Mouse (Mus musculus) thymus, adult 2 months (tissue): ENCODE measurements around the gene Slc1a2. TPM values are rescaled to one million over a fixed set of nuclear protein-coding genes. Genes with fewer than 3 reads are reported as not detected.

Source experiments
- DNase-seq: peaks from one replicate; pipeline ENCODE4 v3.0.0; 2021
- H3K27ac ChIP-seq: fragments of 200-500 bp; 2 replicates; pipeline ENCODE4 v1.5.1; 2012; ENCODE audit warnings: low read length, control low read depth; ENCODE audit not compliant: control insufficient read depth, insufficient read depth
- H3K27me3 ChIP-seq: fragments of 200-500 bp; 2 replicates; pipeline ENCODE4 v1.6.1; 2012; ENCODE audit warnings: mild to moderate bottlenecking, low read length, moderate library complexity, mixed read lengths; ENCODE audit not compliant: control insufficient read depth, insufficient read depth
- H3K36me3 ChIP-seq: fragments of 200-500 bp; 2 replicates; pipeline ENCODE4 v1.6.1; 2012; ENCODE audit warnings: mild to moderate bottlenecking, low read length, moderate library complexity; ENCODE audit not compliant: control insufficient read depth, insufficient read depth
- H3K4me1 ChIP-seq: fragments of 200-500 bp; replicated peaks from 2 replicates; pipeline ENCODE4 v1.6.1; 2012; ENCODE audit warnings: low read length; ENCODE audit not compliant: control insufficient read depth, insufficient read depth
- H3K4me3 ChIP-seq: fragments of 200-500 bp; 2 replicates; pipeline ENCODE4 v1.5.1; 2012; ENCODE audit warnings: mild to moderate bottlenecking, low read length, control low read depth, moderate library complexity; ENCODE audit not compliant: control insufficient read depth, insufficient read depth
- CTCF ChIP-seq: fragments of 200-500 bp; IDR thresholded peaks from 2 replicates; pipeline ENCODE4 v1.5.1; 2012; ENCODE audit warnings: mild to moderate bottlenecking, control low read depth, low read length, moderate library complexity, borderline replicate concordance; ENCODE audit not compliant: control insufficient read depth, poor library complexity, insufficient read depth; ENCODE audit errors: extremely low read depth
- POLR2A ChIP-seq: fragments of 200-500 bp; IDR thresholded peaks from 2 replicates; pipeline ENCODE4 v1.6.1; 2012; ENCODE audit warnings: mild to moderate bottlenecking, low read length, control low read depth, moderate library complexity; ENCODE audit not compliant: control insufficient read depth, poor library complexity, insufficient read depth; ENCODE audit errors: extremely low read depth
- WGBS: fragments of 180-500 bp; shearing (Covaris S2); methylation state at CpG from one replicate; pipeline ENCODE4 v1.1.7; 2018; 5-methylcytosine and 5-hydroxymethylcytosine counted together
- polyA plus RNA-seq: library from polyadenylated mRNA; depleted of rRNA; stranded (reverse); fragments of >200 nt; gene quantifications from 2 replicates; pipeline ENCODE4 v1.2.3, GENCODE M21; 2012

Slc1a2 gene
- polyA plus RNA-seq, 1 experiment: 1.5 TPM

DNA sequence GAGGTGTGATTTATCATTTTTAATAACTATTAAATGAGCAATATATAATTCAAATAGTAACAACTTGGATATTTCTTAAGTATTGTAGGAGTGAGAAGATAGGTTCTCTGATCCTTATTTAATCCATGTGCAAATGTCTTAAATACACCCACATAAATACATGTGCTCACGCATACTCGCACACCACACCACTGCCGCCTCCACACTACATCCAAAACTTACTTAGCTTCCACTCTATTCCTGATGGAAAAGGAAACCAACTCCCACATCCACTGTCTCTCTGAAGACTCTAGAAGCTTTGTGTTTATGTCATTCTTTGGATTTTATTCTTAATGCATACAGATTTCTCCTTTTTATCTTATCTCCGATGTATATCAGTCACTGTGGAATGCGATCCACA, 113.8 kb downstream of the Slc1a2 start:
- WGBS: 99% methylated on average over 5 of the region's 5 CpGs
- no peaks in the 10 kb centered on the region for H3K4me1 ChIP-seq
- no peak for DNase-seq

GRCm38 (mm10) chr2:102774700-102775099, 116.2 kb downstream of the Slc1a2 start:
- no peak overlapping the region for H3K4me3 ChIP-seq

More for the DNA sequence above, 113.8 kb downstream of the Slc1a2 start:
- H3K27me3 ChIP-seq: no peaks in the 10 kb centered on the region
- H3K4me3 ChIP-seq: no peak overlapping the region
- H3K27ac ChIP-seq: no peak overlapping the region
- no peak for TF ChIP-seq POLR2A
- no peak for TF ChIP-seq CTCF
- H3K36me3 ChIP-seq: no peaks in the 10 kb centered on the region

DNA sequence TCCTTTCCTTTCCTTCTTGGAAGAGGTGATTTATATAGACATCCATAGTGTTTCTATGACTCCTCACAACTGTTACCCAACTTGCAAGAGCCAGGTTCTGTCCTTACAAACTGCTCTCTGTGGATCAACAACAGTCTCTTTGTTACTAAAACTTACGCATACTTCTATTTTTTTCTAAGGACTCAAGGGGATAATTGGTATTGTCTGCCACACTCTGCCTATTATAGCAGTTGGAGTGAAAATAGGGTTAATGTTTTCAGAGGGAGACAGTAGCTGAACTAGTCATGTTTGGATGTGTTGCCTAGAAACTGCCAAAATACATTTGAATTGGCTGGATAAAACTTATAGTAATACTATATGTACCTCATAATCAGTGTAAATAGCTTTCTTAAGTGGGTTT, 117.1 kb downstream of the Slc1a2 start:
- Histone ChIP-seq H3K4me1 (no peaks in the 10 kb centered on the region), H3K27ac (no peak overlapping the region), H3K4me3 (no peak overlapping the region), H3K27me3 (no peaks in the 10 kb centered on the region), H3K36me3 (no peaks in the 10 kb centered on the region)
- TF ChIP-seq POLR2A (no peak), CTCF (no peak)
- no peak for DNase-seq
- WGBS: 94% methylated on average over 1 of the region's 1 CpGs

More at GRCm38 (mm10) chr2:102774700-102775099, 116.2 kb downstream of the Slc1a2 start:
- DNase-seq: no peak
- Histone ChIP-seq H3K27me3 (no peaks in the 10 kb centered on the region), H3K27ac (no peak overlapping the region), H3K36me3 (no peaks in the 10 kb centered on the region), H3K4me1 (no peaks in the 10 kb centered on the region)
- TF ChIP-seq POLR2A (no peak), CTCF (no peak)
- WGBS: 91% methylated on average over 4 of the region's 4 CpGs

- Histone ChIP-seq H3K4me1 (no peaks in the 10 kb centered on the region), H3K36me3 (no peaks in the 10 kb centered on the region), H3K27me3 (no peaks in the 10 kb centered on the region), H3K4me3 (no peak overlapping the region), H3K27ac (no peak overlapping the region)
- WGBS: 90% methylated on average over 3 of the region's 3 CpGs
- no peak for TF ChIP-seq POLR2A
- TF ChIP-seq CTCF: no peak
- no peak for DNase-seq
Measured at GRCm38 (mm10) chr2:102778208-102778607, 119.7 kb downstream of the Slc1a2 start.

- no peaks in the 10 kb centered on the region for H3K27me3 ChIP-seq
- no peak for DNase-seq
- TF ChIP-seq POLR2A (no peak), CTCF (no peak)
- H3K4me3 ChIP-seq: no peak overlapping the region
- H3K36me3 ChIP-seq: no peaks in the 10 kb centered on the region
- no peak overlapping the region for H3K27ac ChIP-seq
- no peaks in the 10 kb centered on the region for H3K4me1 ChIP-seq
- WGBS: 96% methylated on average over 7 of the region's 7 CpGs
Measured at GRCm38 (mm10) chr2:102782751-102783150, 124.3 kb downstream of the Slc1a2 start.

GRCm38 (mm10) chr2:102785696-102786095, 127.2 kb downstream of the Slc1a2 start:
- DNase-seq: no peak
- Histone ChIP-seq H3K36me3 (no peaks in the 10 kb centered on the region), H3K4me1 (no peaks in the 10 kb centered on the region), H3K27me3 (no peaks in the 10 kb centered on the region), H3K4me3 (no peak overlapping the region), H3K27ac (no peak overlapping the region)
- 71% methylated on average over 4 of the region's 4 CpGs for WGBS
- no peak for TF ChIP-seq POLR2A
- TF ChIP-seq CTCF: no peak

DNA sequence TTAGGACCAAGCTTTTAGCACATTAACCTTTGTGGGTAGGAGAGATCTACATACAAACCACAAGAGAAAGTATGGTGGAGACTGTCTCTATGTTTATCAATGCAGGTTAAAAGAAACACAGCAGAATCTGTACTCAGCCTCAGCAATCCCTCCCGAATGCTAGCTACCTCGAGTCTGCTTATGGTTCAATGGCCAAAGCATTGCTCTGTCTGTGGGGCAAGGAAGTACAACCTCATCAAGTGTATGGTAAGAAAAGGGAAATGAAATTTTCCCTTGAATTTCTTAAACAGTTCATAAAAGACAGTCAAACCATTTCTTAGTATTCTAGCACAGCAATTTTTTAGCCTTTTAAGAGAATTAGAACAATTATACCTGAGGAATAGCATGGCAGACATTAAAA, 133.2 kb downstream of the Slc1a2 start:
- no peak overlapping the region for H3K4me3 ChIP-seq
- no peak overlapping the region for H3K27ac ChIP-seq
- WGBS: 45% methylated on average over 2 of the region's 2 CpGs
- no peak for DNase-seq
- TF ChIP-seq POLR2A (no peak), CTCF (no peak)
- no peaks in the 10 kb centered on the region for H3K36me3 ChIP-seq
- no peaks in the 10 kb centered on the region for H3K4me1 ChIP-seq
- no peaks in the 10 kb centered on the region for H3K27me3 ChIP-seq
